Mouse (Mus musculus): ENCODE data around the gene Fadd. TPM values are rescaled to one million over a fixed set of nuclear protein-coding genes. Genes with fewer than 3 reads are reported as not detected.

Gene Fadd
- 1 to 10 TPM; 1.6 to 8.8 (median 4.1) TPM for total RNA-seq (2018; cell fraction: chromatin; rRNA removed)
- 10 to 100 TPM in 25 of 26 experiments, 1 to 10 TPM in 1; 9.6 to 14.3 (median 12.5) TPM for total RNA-seq (2018; cell fraction: cytosol; rRNA removed)
- 10 to 100 TPM in 1 of 26 experiments, 1 to 10 TPM in 25; 2.8 to 11.8 (median 6.5) TPM for total RNA-seq (2018; cell fraction: nucleus; rRNA removed)
- 9.0 to 12.9 TPM (median 10.1 TPM) in 3 replicates for polyA plus RNA-seq (2018)

GRCm38 (mm10) chr7:144582284-144582980 lies at the start of gene Fadd:
Gene Fadd (minus strand): TSS chr7:144582463.
- H3K79me2 ChIP-seq (ENCODE audit: inconsistent target) = peaks cover 17% of the 10 kb centered on the region; the same call in 1 of the 2 replicates
- 1% methylated on average over 34 of the region's 34 CpGs for whole genome bisulfite sequencing (ENCODE audit: missing documents)
- H3K36me3 ChIP-seq (ENCODE audit: inconsistent target) = no peaks in the 10 kb centered on the region; the same call in 1 of the 2 replicates
- H3K4me3 ChIP-seq (ENCODE audit: inconsistent target) = peak within 1 kb of the TSS; percentile 56
- H3K27ac ChIP-seq = peak within 1 kb of the TSS; percentile 89

GRCm38 (mm10) chr7:144630622-144631021 lies 48.4 kb upstream of the Fadd start:
- Histone ChIP-seq H3K27ac (no peak overlapping the region), H3K4me3 (ENCODE audit: inconsistent target) (no peak overlapping the region), H3K79me2 (ENCODE audit: inconsistent target) (no peaks in the 10 kb centered on the region), H3K36me3 (ENCODE audit: inconsistent target) (no peaks in the 10 kb centered on the region)
- WGBS (ENCODE audit: missing documents) = 0% methylated on average over 3 of the region's 3 CpGs

DNA sequence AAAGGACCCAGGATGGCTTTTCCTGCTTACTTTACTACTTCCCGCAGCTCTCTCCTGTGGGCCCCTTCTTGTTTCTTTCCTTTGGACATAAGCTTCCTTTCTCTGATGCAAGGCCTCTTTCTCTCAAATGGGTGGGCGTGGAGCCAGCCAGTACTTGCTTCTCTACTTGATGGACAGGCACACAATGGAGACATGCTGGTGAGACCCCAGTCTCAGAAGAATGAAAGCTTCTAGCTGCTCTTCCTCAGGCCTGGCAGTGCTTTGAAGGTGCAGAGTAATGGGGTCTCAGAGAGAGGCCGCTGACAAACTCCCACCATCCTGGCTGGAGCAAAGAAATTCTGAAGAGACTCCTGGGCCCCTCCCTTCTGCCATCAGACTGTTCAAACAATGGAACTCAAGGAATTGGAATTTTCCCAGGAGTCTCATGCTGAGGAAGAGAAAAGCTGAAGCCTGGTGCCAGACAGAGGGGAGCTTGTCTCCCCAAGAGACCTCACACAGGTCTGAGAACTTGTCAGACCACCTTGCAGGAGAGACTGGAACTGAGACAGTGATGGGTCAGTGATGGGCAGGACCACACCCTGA lies 46.2 kb upstream of the Fadd start:
- no peak overlapping the region for H3K27ac ChIP-seq
- H3K36me3 ChIP-seq (ENCODE audit: inconsistent target) = no peaks in the 10 kb centered on the region
- 82% methylated on average over 3 of the region's 3 CpGs for WGBS (ENCODE audit: missing documents)
- H3K4me3 ChIP-seq (ENCODE audit: inconsistent target) = no peak overlapping the region
- H3K79me2 ChIP-seq (ENCODE audit: inconsistent target) = no peaks in the 10 kb centered on the region

- Histone ChIP-seq H3K36me3 (ENCODE audit: inconsistent target) (no peaks in the 10 kb centered on the region), H3K4me3 (ENCODE audit: inconsistent target) (no peak overlapping the region), H3K79me2 (ENCODE audit: inconsistent target) (no peaks in the 10 kb centered on the region), H3K27ac (no peak overlapping the region)
- WGBS (ENCODE audit: missing documents) = 91% methylated on average over 13 of the region's 13 CpGs
Measured at GRCm38 (mm10) chr7:144627606-144628333, 45.5 kb upstream of the Fadd start.

GRCm38 (mm10) chr7:144626042-144626441 lies 43.8 kb upstream of the Fadd start:
- Histone ChIP-seq H3K36me3 (ENCODE audit: inconsistent target) (no peaks in the 10 kb centered on the region), H3K79me2 (ENCODE audit: inconsistent target) (no peaks in the 10 kb centered on the region), H3K27ac (no peak overlapping the region), H3K4me3 (ENCODE audit: inconsistent target) (no peak overlapping the region)
- WGBS (ENCODE audit: missing documents) = 94% methylated on average over 2 of the region's 2 CpGs

DNA sequence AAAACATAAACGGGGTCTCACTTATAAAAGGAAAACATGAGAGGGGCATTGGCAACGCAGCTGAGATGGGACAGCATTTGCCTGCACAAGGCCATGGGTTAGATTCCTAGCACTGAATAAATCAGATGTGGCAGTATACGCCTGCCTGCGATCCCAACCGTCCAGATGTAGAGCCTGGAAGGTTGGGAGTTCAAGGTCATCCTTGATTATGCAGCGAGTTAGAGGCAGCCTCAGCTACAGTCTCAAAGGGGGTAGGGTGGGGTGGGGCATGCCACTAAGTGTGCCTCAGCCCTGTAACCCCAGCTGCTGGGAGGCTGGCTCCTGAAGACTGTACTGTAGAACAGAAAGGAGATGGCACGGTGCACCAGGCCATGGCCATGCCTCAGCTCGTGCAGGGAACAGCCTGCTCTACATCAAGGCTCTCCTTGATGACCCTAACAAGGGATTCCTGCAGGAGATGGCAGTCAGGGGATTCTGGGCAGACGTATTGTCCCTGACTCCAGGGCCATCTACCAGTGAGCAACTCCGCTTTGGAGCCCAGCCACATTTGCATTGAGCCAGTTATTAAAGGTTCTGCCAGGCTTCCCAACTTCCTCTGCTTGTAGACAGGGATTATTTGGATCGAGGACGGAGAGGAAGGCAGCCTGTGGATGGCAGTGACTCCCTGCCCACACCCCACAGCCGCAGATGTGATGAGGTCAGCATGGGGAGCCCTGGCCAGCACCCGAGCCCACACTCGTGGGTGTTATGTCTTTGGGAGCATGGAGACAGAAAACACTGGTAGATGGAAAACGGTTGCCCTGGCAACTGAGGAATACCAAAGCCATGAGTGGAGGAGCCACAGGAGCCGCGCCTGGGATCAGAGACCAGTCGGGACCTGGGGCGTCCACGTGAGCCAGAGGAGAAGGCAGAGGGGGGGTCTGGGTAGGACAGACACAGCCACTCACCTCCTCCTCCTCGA lies 38.7 kb upstream of the Fadd start:
- no peak overlapping the region for H3K27ac ChIP-seq
- WGBS (ENCODE audit: missing documents) = 78% methylated on average over 22 of the region's 22 CpGs

GRCm38 (mm10) chr7:144620315-144620714 lies 38.1 kb upstream of the Fadd start:
- no peak overlapping the region for H3K4me3 ChIP-seq (ENCODE audit: inconsistent target)
- H3K79me2 ChIP-seq (ENCODE audit: inconsistent target) = no peaks in the 10 kb centered on the region
- no peaks in the 10 kb centered on the region for H3K36me3 ChIP-seq (ENCODE audit: inconsistent target)
- H3K27ac ChIP-seq = no peak overlapping the region

More for the DNA sequence above, 38.7 kb upstream of the Fadd start:
- no peaks in the 10 kb centered on the region for H3K79me2 ChIP-seq (ENCODE audit: inconsistent target)
- H3K36me3 ChIP-seq (ENCODE audit: inconsistent target) = no peaks in the 10 kb centered on the region
- no peak overlapping the region for H3K4me3 ChIP-seq (ENCODE audit: inconsistent target)

DNA sequence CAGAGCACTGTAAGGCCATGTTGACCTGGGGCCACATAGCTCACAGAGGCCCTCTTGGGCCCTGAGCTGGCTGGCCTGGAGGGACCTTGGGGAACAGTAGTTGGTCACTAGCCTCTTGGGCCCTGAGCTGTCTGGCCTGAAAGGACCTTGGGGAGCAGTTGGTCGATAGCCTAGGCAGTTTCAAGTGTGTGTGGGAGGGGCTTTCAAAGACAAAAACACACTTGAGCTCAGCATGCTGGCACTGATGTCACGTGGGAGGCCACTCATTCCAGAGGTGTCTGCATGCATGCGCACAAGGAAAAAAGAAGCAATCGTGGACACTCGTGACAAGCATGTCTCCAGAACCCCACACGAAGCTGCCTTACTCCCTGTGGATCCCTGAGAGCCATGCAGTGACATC lies 33.1 kb upstream of the Fadd start:
- H3K36me3 ChIP-seq (ENCODE audit: inconsistent target) = no peaks in the 10 kb centered on the region
- no peaks in the 10 kb centered on the region for H3K79me2 ChIP-seq (ENCODE audit: inconsistent target)
- H3K27ac ChIP-seq = no peak overlapping the region
- WGBS (ENCODE audit: missing documents) = 88% methylated on average over 6 of the region's 6 CpGs
- H3K4me3 ChIP-seq (ENCODE audit: inconsistent target) = no peak overlapping the region

DNA sequence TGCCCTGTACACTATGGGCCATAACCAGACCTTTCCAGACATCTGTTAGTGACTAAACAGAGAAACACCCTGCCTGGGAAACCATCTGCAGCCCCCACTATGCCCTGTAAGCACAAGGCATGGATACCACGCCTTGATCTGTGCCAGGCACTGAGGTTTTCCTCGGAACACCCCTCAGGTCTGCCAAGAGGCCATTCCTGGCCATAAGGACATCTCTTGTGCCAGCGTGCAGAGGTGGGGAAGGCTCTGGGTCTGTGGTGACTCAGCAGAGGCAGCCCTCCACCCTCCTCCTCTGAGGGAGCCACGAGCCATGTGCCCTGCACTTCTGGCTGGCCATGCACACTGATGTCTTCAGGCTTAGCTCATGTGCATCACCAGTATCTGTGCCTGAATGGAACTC lies 30.6 kb upstream of the Fadd start:
- WGBS (ENCODE audit: missing documents) = 31% methylated on average over 4 of the region's 4 CpGs
- no peak overlapping the region for H3K27ac ChIP-seq
- no peaks in the 10 kb centered on the region for H3K36me3 ChIP-seq (ENCODE audit: inconsistent target)
- no peaks in the 10 kb centered on the region for H3K79me2 ChIP-seq (ENCODE audit: inconsistent target)
- H3K4me3 ChIP-seq (ENCODE audit: inconsistent target) = no peak overlapping the region

GRCm38 (mm10) chr7:144612351-144612750 lies 30.1 kb upstream of the Fadd start:
- no peak overlapping the region for H3K27ac ChIP-seq
- H3K79me2 ChIP-seq (ENCODE audit: inconsistent target) = no peaks in the 10 kb centered on the region
- H3K4me3 ChIP-seq (ENCODE audit: inconsistent target) = no peak overlapping the region
- H3K36me3 ChIP-seq (ENCODE audit: inconsistent target) = no peaks in the 10 kb centered on the region
- 52% methylated on average over 4 of the region's 4 CpGs for WGBS (ENCODE audit: missing documents)

GRCm38 (mm10) chr7:144611595-144611994 lies 29.3 kb upstream of the Fadd start:
- Histone ChIP-seq H3K4me3 (ENCODE audit: inconsistent target) (no peak overlapping the region), H3K79me2 (ENCODE audit: inconsistent target) (no peaks in the 10 kb centered on the region), H3K27ac (no peak overlapping the region), H3K36me3 (ENCODE audit: inconsistent target) (no peaks in the 10 kb centered on the region)
- 94% methylated on average over 16 of the region's 16 CpGs for WGBS (ENCODE audit: missing documents)

DNA sequence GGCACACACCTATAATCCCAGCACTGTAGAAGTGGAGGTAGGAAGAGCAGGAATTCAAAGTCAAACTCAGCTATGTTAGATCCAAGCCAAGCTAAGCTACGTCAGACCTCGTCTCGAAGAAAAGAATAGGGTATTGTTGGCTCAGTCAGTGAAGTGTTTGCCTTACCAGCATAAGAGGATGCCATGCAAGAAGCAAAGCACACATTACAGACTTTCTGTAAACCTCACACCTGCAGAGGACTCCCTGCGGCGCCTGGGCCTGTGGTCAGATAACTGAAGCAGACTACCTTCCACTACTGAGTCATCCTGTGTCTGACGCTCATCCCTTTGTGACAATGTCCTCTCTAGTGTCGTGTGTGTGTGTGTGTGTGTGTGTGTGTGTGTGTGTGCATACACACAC lies 27.3 kb upstream of the Fadd start:
- H3K27ac ChIP-seq = no peak overlapping the region
- no peaks in the 10 kb centered on the region for H3K79me2 ChIP-seq (ENCODE audit: inconsistent target)
- no peak overlapping the region for H3K4me3 ChIP-seq (ENCODE audit: inconsistent target)
- H3K36me3 ChIP-seq (ENCODE audit: inconsistent target) = no peaks in the 10 kb centered on the region
- 89% methylated on average over 5 of the region's 7 CpGs for WGBS (ENCODE audit: missing documents)

DNA sequence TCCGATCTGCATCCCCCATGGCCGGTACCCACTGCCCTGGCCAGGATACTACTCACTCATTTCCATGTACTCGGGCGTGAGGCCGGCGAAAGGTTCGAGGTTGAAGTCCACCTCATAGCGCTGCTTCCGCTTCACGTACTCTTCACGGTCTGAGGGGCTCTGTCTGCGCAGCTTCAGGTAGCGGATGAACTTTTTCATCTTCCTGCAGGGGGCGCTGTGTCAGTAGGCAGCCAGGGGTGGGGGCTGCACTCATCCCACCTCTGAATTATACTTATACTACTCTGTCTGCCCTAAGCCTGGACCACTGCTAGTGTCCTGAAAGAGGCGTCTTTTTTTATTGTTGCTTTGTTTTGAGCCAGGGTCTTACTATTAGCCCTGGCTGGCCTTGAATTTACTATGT lies 25.6 kb upstream of the Fadd start:
- Histone ChIP-seq H3K27ac (no peak overlapping the region), H3K36me3 (ENCODE audit: inconsistent target) (no peaks in the 10 kb centered on the region), H3K79me2 (ENCODE audit: inconsistent target) (no peaks in the 10 kb centered on the region), H3K4me3 (ENCODE audit: inconsistent target) (no peak overlapping the region)
- WGBS (ENCODE audit: missing documents) = 91% methylated on average over 15 of the region's 15 CpGs

DNA sequence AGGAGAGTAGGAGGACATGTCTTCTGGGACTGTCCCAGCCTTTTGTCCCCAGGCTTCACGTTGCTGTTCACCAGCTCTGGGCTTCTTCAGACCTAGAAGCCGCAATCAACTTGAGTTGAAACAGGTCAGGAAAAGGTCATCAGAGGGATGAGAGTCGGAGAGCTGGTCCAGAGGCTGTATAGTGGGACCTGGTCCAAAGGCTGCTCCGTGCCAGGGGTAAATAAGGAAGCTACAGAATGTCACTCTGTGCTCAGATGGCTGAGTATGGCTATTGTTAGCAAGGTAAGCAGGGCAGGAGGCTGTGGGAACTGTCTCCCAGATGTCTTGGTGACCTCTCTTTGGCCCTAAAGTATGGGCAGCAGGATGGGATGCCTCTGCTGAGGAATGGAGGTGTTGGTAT lies 22.5 kb upstream of the Fadd start:
- no peak overlapping the region for H3K4me3 ChIP-seq (ENCODE audit: inconsistent target)
- WGBS (ENCODE audit: missing documents) = 77% methylated on average over 4 of the region's 4 CpGs
- no peaks in the 10 kb centered on the region for H3K36me3 ChIP-seq (ENCODE audit: inconsistent target)
- no peaks in the 10 kb centered on the region for H3K79me2 ChIP-seq (ENCODE audit: inconsistent target)
- H3K27ac ChIP-seq = no peak overlapping the region
